Mouse (Mus musculus) ovary, postnatal 36 days (tissue): Measurements from ENCODE around the gene Myl6.
A peak's percentile ranks its signal among the peaks of the same experiment; 100 is the strongest.

Experiments used
- DNase-seq: peaks from one replicate; pipeline ENCODE4 v3.0.0; 2022; ENCODE audit warnings: low spot score, mixed read lengths

Gene Myl6

DNA sequence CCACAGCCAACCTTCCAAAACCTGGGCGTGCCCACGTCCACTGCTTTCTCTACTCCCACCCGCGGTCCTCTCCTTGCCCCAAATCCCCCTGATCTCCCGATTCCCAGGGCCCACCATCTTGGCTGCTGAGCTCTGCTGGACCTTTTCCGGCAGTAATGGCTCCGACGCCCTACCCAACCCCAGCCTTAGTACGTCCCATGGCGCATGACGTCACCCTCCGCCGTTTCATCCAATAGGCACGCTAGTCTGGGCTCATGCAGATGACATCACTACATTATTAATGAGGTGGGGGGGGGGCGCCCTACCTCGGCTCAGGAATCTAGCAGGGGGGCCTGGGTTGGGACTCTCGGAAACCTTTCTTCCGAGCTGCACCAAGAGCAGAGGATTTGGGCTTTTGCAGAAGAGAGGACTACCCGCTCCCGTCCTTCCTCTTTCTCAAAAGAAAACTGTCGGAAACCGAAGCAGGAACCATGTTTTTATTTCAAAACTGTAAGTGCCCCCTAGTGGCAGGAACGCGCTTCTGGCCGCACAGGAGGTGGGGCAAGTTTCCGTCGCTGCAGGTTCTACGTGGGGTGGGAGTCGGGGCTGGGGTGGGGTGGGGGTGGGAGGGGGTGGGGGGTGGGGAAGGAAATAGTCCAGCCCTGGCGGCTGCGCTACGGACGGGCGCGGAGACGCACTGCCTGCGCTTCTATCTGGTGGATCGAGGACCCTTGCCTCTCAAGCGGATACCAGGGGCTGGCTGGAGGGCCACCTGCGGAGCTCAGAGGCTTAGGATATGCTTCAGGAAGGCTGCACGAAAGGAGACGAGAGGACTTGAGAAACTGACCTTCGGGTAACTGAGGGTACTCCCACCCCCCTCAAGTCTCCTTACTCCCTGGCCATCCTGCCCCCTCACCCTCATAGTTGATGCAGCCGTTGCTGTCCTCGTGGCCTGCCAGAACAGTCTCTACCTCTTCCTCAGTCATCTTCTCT lies at the start of gene Myl6:
Myl6 (minus strand) TSS at position 451 of the 972 bp plus-strand sequence.
- peak; percentile 96 for DNase-seq

DNA sequence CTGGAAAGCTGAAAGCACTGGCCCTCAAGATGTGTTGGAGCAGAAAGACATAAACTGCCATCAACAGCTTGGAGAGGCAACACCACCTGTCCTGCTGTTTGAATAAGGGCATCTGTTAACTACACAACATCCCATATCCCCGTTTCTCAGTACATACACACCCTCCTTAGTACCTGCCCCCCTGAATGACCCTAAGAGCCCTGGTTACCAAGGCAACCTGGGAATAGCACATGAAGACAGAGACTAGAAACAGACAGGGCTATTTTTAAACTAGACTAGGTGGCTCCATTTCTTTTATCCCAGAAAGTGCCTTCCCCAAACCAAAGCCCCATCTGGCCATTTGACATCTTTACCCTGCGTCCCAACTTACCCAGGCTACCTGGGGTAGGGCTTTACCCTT lies 49.2 kb upstream of the Myl6 start:
- DNase-seq = no peak

DNA sequence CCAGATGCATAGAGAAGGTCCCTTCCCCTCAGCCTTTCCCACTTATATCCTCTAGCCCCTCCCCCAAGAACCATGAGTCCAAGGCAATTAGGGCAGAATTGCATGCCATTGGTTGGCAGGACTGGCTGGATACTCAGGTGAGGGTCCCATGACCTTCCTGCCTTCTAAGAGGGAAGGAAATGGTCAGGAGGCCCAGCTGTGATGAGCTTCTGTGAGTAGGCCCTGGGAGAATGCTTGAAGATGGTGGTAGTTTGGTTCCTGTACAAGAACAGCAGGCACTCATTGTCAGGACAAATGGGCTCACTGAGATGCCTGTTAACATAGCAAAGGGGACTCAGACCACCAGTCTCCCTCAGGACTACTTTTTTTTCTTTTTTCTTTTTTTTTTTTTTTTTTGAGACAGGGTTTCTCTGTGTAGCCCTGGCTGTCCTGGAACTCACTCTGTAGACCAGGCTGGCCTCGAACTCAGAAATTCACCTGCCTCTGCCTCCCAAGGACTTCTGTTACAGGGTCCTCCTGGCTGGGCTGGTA lies 44.5 kb upstream of the Myl6 start:
- no peak for DNase-seq

DNA sequence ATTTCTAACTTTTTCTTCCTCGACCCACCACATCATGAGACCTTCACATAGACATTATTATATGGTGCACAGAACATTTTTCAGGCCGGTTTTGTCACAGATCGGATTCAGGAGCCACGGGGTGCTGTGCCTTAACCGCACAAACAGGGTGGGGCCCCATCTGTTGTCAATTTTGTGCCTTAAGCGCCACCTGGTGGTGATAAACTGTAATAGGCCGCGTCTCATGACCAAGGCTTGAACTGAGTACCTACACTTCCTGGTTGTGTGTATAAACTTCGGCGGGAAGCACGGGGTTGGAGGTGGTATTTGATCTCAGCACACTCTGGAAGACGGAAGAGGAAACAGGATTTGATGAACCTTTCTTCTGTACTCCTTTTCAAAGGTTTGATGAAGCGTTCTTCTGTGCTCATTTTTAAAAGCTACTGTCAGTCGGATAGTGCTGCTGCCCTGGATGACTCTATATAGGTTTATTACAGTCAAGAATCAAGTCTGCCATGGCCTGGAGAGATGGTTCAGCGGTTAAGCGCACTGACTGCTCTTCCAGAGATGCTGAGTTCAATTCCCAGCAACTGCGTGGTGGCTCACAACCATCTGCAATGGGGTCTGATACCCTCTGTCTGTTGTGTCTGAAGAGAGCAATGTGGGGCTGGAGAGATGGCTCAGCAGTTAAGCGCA lies 42.5 kb upstream of the Myl6 start:
- DNase-seq = peak; percentile 78

DNA sequence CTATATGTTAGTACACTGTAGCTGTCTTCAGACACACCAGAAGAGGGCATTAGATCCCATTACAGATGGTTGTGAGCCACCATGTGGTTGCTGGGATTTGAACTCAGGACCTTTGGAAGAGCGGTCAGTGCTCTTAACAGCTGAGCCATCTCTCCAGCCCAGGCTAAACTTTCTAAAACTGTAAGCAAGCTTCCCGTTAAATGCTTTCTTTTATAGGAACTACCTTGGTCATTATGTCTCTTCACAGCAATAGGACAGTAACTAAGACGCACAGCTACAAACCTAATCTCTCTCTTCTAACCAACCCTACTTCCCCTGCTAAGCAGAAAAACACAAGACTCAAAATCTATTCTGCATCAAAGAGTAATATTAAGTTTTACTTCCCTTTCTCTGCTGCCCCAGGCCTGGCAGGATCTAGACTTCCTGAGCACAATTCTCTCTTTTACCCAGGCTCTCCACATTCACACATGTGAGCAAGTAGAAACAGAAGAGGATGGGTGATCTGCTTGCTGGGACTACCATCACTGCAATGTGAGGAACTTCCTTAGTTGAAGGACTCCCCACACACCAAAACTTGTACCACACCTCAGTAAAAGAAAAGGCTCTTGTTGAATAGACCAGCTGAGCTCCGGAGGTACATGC lies 41.8 kb upstream of the Myl6 start:
- DNase-seq = no peak

DNA sequence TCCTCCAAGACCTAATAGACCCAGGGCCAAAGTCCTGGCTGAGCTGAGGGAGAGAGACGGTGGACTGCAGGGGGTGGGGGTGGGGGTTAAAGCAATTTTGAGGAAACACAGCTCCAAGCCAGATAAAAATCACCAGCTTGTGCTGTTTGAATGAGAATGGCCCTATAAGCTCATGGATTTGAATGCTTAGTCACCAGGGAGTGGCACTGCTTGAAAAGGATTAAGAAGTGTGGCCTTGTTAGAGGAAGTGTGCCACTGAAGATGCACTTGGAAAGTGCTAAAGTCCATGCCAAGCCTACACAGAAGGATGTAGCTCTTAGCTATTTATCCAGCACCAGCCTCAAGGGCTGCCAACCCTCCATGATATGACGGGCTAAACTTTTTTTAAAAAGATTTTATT lies 41.3 kb upstream of the Myl6 start:
- no peak for DNase-seq

DNA sequence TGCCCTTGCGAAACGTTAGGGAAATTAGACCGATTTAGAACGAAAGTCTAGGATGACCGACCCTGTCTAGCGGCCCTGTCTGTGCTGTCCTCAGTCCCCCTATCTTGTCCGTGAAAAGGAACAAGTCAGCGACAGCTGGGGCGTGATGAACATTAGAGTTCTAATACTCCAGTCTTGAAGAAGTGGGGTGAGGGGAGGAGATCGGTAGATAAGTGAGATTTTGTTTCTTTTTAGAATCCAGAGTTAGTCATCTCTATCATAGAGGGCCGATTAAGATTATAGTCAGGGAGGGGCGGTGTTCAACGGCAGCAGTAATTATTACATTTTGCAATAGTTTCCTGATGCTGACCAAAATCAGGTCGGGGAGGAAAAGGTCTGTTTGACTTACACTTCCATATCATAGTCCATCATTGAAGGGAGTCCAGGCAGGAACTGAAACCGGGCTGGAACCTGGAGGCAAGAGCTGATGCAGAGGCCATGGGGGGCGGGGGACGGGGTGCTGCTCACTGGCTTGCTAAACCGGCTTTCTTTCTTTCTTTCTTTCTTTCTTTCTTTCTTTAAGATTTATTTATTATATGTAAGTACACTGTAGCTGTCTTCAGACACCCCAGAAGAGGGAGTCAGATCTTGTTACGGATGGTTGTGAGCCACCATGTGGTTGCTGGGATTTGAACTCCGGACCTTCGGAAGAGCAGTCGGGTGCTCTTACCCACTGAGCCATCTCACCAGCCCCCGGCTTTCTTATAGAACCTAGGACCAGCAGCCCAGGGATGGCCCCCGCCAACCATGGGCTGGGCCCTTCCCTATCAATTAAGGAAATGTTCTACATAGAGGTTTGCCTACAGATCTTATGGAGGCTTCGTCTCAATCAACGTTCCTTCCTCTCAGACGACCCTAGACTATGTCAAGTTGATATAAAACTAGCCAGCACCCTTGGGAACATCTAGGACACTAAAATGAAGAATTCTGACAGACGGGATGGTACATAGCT lies 32.7 kb upstream of the Myl6 start:
- no peak for DNase-seq

DNA sequence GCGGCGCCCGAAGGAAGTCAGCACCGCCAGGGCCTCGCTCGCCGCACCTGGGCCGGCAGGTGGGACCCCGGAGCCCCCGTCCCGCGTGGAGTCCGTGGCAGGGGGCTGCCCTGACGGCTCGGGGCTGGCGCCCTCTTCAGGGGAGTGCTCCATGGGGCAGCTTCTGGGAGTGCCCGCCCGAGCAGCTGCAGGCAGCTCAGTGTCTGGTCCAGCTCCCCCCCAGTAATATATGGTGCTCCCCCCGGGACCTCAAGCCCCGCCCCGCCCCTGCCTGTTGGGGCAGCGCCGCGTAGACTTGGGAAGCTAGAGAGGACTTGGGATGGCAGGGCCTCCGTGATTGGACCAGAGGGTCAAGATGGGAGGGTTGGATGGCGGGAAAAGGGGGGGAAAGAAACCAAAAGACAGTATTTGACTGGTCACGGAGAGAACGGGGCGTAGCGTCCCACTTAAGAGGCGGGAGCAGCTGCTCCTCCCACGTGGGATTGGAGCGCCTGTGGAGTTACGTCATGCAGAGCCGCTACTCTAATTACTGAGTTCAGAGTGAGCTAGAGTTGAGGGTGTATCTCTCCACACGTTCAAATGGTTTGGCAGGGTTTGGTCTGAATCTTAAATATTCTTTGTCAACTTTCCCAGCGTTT lies 31.8 kb upstream of the Myl6 start, which contains the start of gene Esyt1:
Esyt1 (minus strand) TSS at position 201 of the 638 bp plus-strand sequence.
- peak; percentile 90 for DNase-seq

DNA sequence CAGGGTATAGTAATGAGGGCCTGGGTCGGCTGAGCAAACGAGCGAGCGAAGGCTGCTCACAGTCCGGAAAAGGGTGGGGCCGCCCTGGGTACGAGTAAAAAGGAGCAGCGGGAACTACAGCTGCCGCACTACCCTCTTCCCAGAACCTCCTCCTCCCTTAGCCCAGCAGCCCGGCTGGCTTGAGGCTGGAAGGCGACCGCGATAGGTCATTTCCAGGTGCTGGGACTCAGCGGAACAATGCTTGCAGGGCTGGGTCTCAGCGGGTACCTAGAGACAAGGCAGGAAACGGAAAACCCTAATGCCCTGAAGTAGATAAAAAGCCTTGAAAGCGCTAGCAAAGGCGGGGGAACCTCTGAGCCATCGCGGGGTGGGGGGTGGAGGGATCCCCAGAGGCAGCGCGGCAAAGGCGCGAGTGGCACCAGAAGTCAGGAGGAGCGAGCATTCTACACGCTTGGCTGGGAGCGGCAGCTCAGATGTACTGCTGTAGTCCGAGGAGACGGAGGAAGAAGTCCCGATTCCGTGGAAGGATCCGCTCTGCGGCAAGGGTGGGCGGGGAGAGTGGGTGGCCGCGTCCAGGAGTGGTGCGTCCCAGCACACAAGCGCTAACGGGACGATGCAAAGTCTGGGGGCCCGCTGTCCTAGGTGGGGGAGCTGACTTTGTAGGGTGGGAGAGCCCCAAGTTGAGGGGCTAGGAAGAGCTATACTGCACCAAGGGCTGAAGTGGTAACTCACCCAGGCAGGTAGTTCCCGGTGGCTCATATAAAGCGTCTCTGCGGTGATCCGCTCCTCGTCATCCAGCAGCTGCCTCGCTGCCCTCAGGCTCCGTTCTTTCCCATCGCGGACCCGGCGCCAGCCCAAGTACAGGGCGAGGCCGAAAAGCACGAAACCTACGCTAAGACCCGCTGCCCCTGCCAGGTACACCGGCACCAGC lies 31.1 kb upstream of the Myl6 start:
- peak; percentile 59 for DNase-seq

DNA sequence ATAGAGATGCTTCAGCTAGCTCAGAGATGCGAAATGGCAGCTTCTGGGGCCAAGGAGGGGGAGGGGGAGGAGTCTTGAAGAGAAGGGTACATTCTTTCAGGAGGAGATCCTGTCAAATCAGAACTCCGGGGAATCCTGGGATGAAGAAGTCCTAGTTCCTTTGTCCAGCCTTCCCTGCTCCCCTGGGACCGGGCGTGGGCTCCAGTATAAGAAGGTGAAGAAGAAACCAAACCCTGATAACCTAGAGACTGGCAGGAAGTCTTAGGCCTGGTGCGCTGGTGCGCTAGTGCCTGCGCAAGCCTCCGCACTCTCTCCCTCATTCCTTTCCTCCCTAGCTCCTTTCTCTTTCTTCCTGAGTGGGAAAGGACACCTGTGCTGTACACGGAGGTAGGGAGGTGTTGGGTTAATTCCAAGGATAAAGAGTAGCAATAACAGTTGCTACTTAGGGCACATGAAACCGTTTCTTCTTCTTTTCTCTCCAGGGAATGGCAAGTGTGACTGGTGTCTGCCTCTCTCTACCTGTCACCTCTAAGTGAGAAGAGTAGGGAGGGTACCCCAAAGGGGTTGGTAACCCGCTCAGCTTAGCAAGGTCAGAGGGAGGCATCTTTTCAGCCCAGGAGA lies 30.3 kb upstream of the Myl6 start:
- no peak for DNase-seq

DNA sequence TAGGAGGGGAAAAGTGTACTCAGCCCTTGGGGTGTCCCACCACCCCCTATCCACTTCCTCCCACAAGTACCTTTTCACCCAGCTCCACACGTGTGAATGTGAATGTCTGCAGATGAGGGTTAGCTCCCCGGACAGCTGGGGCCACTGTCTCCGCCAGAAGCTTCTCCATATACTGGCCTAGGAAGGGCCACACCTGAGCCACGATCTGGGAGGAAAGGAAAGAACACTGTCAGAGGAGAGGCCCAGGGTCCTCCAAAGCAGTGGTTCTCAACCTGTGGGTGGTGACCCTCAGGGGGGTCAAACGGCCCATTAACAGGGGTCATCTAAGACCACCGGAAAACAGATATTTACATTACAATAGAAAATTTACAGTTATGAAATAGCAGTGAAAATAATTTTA lies 28.4 kb upstream of the Myl6 start:
- DNase-seq = no peak

DNA sequence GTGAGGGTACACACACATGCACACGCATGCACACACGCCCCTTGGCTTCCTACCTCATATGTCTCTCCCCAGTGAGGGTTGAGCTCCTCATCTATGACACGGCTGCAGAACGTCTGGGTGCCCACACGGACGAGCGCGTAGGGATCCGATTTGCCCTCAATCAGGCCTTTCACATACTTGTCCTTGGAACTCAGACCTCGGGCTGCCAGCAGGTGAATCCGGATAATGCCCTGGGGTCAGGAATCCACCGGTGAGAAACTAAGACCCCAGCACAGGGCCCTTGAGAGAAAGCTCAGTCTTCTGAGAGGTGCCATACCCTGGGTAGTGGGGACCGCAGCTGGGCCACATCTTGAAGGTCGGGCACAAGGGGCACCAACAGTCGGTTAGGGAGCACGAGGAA lies 26.6 kb upstream of the Myl6 start:
- no peak for DNase-seq

DNA sequence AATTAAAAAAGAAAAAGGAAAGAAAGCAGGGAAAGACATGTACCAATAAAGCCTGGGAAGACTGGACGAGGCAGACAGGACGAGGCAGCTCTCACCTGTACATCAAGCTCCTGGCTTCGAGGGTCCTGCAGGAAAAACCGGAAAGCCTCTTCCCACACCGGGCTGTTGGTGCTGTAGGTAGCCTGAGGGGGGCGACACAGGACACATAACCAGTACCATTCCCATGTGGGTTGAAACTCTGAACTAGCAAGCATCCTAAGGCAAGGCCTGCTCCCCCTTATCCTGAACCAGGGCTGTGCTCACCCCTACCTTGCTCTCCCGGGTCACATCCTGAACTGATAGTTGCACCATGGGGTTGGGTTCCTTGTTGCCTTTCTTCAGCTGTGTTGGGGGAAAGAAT lies 24.9 kb upstream of the Myl6 start:
- DNase-seq = no peak

DNA sequence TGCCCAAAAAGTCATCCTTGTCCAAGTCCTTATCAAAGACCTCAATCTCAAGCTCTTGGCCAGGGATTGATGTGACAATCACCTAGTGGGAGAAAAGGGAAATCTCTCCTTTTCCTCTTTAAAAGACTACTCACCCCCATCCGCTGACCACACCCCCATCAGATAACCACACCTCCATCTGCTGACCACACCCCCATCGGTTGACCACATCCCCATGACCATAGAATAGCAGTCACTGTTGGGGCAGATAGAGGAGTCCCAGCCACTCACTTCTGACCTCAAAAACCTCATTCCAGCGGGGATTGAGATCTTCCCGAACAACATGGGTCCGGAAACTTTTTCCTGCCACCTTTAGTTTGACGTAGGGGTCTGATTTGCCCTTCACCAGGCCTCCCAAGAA lies 22.7 kb upstream of the Myl6 start:
- no peak for DNase-seq

DNA sequence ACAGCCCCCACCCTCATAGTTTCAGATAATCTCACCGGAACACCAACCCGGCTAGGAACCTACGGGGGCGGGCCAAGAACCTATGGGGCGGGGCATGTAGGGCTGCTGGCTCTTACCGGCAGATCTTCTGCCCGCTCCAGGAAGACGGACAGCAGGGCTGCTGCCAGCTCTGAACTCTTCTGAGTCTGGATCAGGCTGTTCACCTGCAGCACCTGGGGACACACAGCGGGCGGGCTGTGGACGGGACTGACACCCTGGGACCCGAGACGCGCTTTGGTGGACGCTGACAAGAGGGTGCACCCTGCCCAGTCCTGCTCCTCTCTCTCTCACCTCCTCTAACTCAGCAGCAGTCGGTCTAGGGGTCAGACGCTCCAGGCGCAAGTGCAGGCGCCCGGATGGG lies 22.1 kb upstream of the Myl6 start:
- no peak for DNase-seq

DNA sequence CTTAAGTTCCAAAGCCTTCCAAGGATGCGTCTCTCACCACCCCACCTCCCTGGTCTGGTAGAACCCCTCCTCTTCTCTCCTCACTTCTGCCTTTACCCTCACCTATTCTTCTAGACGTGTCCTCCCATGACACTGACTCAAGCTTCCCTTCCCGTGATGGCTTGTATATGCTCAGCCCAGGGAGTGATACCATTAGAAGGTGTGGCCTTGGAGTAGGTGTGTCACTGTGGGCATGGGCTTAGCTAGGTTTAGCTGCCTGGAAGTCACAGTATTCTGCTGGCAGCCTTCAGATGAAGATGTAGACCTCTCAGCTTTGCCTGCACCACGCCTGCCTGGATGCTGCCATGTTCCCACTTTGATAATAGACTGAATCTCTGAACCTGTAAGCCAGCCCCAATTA lies 21.1 kb upstream of the Myl6 start:
- DNase-seq = no peak

DNA sequence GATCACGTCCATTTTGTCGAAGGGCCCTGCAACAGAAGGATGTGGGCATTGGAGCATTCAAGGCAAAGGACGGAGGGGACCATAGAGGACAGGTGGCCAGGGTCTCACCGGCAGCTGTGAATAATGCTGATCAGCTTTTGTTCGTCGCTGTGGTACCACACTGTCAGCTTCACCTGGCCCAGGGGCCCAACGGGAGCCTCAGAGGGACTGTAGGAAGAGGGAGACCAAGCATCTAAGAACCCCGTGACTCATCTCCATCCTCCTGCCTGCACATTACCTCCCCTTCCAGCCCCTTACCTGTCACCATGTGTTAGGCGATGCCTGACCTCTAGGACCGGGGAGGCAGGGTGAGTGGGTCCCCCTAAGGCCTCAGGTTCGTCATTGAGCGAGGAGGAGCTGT lies 17.8 kb upstream of the Myl6 start:
- no peak for DNase-seq

DNA sequence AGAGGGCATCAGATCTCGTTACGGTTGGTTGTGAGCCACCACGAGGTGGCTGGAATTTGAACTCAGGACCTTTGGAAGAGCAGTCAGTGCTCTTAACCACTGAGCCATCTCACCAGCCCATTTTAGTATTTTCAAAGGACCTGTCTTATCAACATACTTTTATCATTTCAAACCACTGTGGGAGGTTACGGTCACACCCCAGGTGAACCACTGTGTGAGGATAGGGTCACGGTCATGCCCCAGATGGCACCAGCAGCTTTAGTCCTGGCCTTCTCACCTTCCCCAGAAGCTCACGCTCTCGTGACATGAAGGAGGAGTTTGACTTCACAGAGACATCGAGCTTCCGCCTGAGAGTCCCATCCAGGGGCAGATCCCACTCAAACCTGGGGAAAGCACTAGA lies 17.2 kb upstream of the Myl6 start:
- no peak for DNase-seq

DNA sequence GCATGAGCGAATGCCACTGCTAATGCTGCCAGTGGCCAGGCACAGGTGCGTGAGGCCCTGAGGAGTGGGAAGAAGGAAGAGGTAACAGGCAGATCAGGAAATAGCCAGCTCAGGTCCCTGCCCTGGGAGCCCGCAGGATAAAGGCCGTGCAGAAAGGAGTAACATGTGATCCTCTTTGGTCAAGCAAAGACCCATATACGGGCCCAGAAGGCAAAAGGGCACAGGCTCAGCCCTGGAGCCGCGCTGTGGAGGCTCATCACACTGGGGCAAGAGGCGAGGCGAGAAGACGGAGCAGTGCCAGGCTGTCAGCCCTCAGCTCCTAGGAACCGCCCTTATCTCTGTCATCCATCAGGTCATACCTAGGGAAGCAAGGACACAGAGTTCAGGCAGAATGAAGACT lies 16.4 kb upstream of the Myl6 start:
- no peak for DNase-seq
